Mouse (Mus musculus): ENCODE measurements around the gene Gm4756.
"Not testable (repeated sequence)": the region's sequence is repeated elsewhere in the genome, so short reads cannot be mapped to it uniquely, and the experiment has no call there.

The Gm4756 gene

GRCm38 (mm10) chr12:72654698-72655097 is 5.2 kb upstream of the Gm4756 start:
- DNase-seq (ENCODE audit: low read depth): peak; percentile 37

- DNase-seq (ENCODE audit: low read depth): no peak
Observed at GRCm38 (mm10) chr12:72648921-72649320, 540 bp downstream of the Gm4756 start.

GRCm38 (mm10) chr12:72638025-72638424 is 11.4 kb downstream of the Gm4756 start:
- no peak for DNase-seq (ENCODE audit: low read depth)

- DNase-seq (ENCODE audit: low read depth): no peak
Observed at GRCm38 (mm10) chr12:72628751-72629150, 20.7 kb downstream of the Gm4756 start.

- peak; percentile 16 for DNase-seq (ENCODE audit: low read depth)
Observed at GRCm38 (mm10) chr12:72622853-72623496, 26.5 kb downstream of the Gm4756 start.

GRCm38 (mm10) chr12:72621441-72621840 is 28.0 kb downstream of the Gm4756 start:
- DNase-seq (ENCODE audit: low read depth): no peak

GRCm38 (mm10) chr12:72620856-72621255 is 28.6 kb downstream of the Gm4756 start:
- no peak for DNase-seq (ENCODE audit: low read depth)

GRCm38 (mm10) chr12:72612053-72612452 is 37.4 kb downstream of the Gm4756 start:
- DNase-seq (ENCODE audit: low read depth): no peak

- not testable (repeated sequence) for DNase-seq (ENCODE audit: low read depth)
Observed at GRCm38 (mm10) chr12:72598731-72599130, 50.7 kb downstream of the Gm4756 start.

- DNase-seq (ENCODE audit: low read depth): no peak
Observed at GRCm38 (mm10) chr12:72594001-72594400, 55.5 kb downstream of the Gm4756 start.

- no peak for DNase-seq (ENCODE audit: low read depth)
Observed at GRCm38 (mm10) chr12:72592991-72593390, 56.5 kb downstream of the Gm4756 start.

GRCm38 (mm10) chr12:72585339-72585738 is 64.1 kb downstream of the Gm4756 start:
- no peak for DNase-seq (ENCODE audit: low read depth)

GRCm38 (mm10) chr12:72583099-72583498 is 66.4 kb downstream of the Gm4756 start:
- no peak for DNase-seq (ENCODE audit: low read depth)

- no peak for DNase-seq (ENCODE audit: low read depth)
Observed at GRCm38 (mm10) chr12:72582021-72582420, 67.4 kb downstream of the Gm4756 start.

- DNase-seq (ENCODE audit: low read depth): no peak
Observed at GRCm38 (mm10) chr12:72564281-72564795, 85.1 kb downstream of the Gm4756 start.

GRCm38 (mm10) chr12:72554347-72554746 is 95.1 kb downstream of the Gm4756 start:
- DNase-seq (ENCODE audit: low read depth): no peak

- DNase-seq (ENCODE audit: low read depth): no peak
Observed at GRCm38 (mm10) chr12:72538571-72538970, 110.9 kb downstream of the Gm4756 start.

- DNase-seq (ENCODE audit: low read depth): peak; percentile 82
Observed at GRCm38 (mm10) chr12:72536021-72536597, 113.4 kb downstream of the Gm4756 start, which contains the start of gene Pcnx4. Gene Pcnx4, plus strand, starts transcription at chr12:72536383.

GRCm38 (mm10) chr12:72535599-72535998 is 113.9 kb downstream of the Gm4756 start:
- DNase-seq (ENCODE audit: low read depth): no peak

- no peak for DNase-seq (ENCODE audit: low read depth)
Observed at GRCm38 (mm10) chr12:72533986-72534385, 115.5 kb downstream of the Gm4756 start.

GRCm38 (mm10) chr12:72532303-72532702 is 117.2 kb downstream of the Gm4756 start:
- DNase-seq (ENCODE audit: low read depth): no peak
